Mouse (Mus musculus): Measurements from ENCODE around the gene Ddb2.

Ddb2 gene

GRCm38 (mm10) chr2:91255661-91256150, 18.9 kb upstream of the Ddb2 start, which contains the start of gene Pacsin3:
Gene Pacsin3, plus strand, starts transcription at chr2:91255954.
- WGBS: 7% methylated on average over 27 of the region's 27 CpGs

DNA sequence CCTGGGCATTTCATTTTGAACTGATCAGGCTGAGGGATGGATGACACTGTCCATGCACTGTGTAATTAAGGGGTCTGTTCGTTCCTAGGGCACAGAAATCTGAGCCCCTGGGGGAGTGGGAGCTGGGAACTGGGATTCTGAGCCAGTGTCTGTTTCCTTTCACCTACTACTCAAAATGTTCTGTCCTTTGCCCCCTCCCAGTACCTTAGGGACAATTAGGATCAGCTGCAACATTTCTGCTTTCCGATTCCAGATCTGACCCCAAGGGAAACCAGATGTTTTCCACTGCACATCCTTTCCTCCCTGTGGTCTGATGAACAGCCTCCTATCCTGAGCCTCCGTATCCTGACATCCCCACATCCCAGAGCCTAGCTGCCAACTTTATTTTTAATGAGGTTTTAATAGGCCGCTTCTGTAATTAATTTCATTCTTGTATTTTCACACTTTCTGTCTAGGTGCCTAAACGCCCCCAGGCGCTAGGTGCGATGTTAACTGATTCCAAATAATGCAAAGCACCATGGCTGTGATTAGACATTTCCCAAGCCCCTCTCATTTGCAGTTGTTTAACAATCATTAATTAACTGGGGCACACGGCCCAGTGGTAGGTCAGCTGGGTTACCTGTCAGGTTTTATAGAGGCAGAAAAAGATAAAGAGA, 18.1 kb upstream of the Ddb2 start:
- WGBS: 54% methylated on average over 8 of the region's 8 CpGs

- WGBS: 72% methylated on average over 4 of the region's 4 CpGs
These were observed 15.7 kb upstream of the Ddb2 start for GRCm38 (mm10) chr2:91252512-91252911.

- WGBS: 81% methylated on average over 4 of the region's 4 CpGs
These were observed 15.2 kb upstream of the Ddb2 start for GRCm38 (mm10) chr2:91252001-91252400.

DNA sequence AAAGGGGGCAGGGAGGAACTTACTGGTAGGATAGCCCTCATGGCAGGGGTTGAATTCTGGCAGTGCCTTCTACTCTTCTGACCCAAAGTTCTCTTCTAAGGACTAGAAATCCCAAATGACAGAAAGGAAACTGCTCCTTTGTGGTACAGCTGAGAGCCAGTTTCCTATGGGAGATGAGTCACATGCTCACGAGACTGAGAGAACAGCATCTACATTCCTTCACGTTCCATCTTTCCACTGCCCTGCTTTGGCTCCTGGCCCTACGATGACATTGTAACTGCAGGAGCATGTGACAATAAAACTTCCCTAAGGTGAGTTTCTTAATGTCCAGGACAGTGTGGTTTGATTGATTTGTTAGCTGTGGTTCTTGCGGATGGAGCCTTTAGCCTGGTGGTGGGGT, 11.6 kb upstream of the Ddb2 start:
- WGBS: 88% methylated on average over 4 of the region's 4 CpGs

- 87% methylated on average over 5 of the region's 5 CpGs for WGBS
These were observed 7.9 kb upstream of the Ddb2 start for GRCm38 (mm10) chr2:91244557-91245228.

- 24% methylated on average over 3 of the region's 3 CpGs for WGBS
These were observed 6.6 kb upstream of the Ddb2 start for GRCm38 (mm10) chr2:91243416-91243815.

DNA sequence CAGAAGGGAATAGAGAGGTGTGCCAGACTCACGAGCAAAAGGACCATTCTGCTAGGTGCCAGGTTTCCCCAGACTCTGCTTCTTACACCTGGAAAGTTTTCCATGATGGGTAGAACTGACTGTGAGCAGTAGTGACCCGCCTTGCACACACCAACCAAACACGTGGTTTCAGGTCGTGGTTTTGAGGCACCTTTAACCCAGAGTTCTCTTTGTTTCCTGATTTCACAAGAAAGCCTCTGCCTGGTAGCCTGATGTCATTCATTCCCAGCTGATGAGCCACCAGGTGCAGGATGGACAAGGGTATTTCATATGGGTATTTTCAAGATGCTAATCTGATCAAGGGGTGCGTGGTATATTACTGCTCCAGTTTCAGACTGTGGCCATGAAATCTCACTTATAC, 5.8 kb upstream of the Ddb2 start:
- 85% methylated on average over 5 of the region's 5 CpGs for WGBS

GRCm38 (mm10) chr2:91237511-91238080, 814 bp upstream of the Ddb2 start:
- WGBS: 21% methylated on average over 4 of the region's 4 CpGs

- WGBS: 41% methylated on average over 2 of the region's 2 CpGs
These were observed 7.0 kb downstream of the Ddb2 start for GRCm38 (mm10) chr2:91229735-91230134.

- 71% methylated on average over 2 of the region's 2 CpGs for WGBS
These were observed 13.2 kb downstream of the Ddb2 start for GRCm38 (mm10) chr2:91223614-91224013.

- WGBS: 95% methylated on average over 3 of the region's 3 CpGs
These were observed 16.3 kb downstream of the Ddb2 start for GRCm38 (mm10) chr2:91220501-91220900.

DNA sequence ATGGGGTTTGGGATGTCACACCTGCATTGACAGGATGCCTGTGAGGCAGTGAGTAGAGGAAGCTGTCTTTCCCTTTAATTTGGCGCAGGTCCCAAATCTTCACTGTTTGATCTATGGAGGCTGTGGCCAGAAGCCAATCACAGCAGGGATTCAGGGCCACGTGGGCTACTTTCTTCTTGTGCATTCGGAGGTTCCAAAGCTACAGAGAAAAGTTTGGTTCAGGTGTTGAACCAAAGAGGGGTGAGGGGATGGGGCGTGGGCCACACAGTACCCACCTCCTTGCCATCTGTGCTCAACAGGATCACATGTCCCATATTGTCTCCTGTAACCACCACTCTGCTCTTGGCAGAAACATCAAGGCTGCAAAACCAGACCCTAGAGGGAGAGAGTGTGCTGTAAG, 19.8 kb downstream of the Ddb2 start:
- WGBS: 35% methylated on average over 4 of the region's 4 CpGs

DNA sequence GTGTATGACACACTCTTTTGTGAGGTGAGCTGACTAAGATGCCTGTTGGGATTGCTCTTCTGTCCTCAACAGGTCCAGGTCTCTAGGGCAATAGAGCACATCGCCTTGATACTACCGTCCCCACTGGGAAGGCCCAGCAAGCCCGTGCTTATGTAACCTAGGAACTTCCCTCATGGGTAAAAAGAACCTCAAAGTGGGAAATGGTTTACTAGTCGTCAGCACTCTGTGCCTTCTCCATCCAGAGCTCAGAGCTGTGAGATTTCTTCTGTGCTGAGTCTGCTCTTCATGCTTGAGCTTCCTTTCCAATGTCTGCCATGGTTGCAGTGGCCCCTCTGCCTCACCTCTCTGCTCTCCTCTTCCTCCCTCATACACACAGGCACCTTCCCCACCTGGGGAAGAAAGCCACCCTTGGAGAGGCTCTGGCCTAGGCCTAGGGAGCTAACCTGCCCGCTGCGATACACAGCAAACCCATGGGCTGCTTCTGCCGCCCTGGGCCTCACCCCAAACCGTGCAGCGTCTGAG, 30.5 kb downstream of the Ddb2 start:
- 85% methylated on average over 9 of the region's 9 CpGs for WGBS

GRCm38 (mm10) chr2:91202972-91203656, 33.7 kb downstream of the Ddb2 start:
- 11% methylated on average over 20 of the region's 20 CpGs for WGBS

GRCm38 (mm10) chr2:91202222-91202971, 34.4 kb downstream of the Ddb2 start, which contains the start of the genes Nr1h3 and Acp2:
Gene Nr1h3, minus strand, starts transcription at chr2:91202834.
Gene Acp2, plus strand, starts transcription at chr2:91202885.
- 1% methylated on average over 28 of the region's 28 CpGs for WGBS

DNA sequence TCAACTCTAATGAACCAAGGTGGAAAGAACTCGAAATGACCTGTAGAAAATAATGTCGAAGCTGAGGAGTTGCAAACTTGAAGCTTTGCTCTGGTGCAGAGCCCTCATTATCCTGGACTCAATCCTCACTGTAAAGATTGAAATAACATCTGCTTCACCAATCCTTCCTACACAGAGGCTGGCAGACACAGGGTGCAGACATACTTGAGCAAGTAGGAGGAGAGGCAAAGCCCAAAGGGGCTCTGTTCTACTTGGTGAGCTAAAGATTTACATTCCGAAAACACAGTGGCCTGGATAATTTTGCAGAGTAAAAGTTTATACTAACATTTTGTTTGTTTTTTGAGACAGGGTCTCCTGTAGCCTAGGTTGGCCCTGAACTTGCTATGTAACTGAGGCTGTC, 37.9 kb downstream of the Ddb2 start:
- 64% methylated on average over 3 of the region's 3 CpGs for WGBS

- 28% methylated on average over 3 of the region's 3 CpGs for WGBS
These were observed 40.2 kb downstream of the Ddb2 start for GRCm38 (mm10) chr2:91196577-91197001.

DNA sequence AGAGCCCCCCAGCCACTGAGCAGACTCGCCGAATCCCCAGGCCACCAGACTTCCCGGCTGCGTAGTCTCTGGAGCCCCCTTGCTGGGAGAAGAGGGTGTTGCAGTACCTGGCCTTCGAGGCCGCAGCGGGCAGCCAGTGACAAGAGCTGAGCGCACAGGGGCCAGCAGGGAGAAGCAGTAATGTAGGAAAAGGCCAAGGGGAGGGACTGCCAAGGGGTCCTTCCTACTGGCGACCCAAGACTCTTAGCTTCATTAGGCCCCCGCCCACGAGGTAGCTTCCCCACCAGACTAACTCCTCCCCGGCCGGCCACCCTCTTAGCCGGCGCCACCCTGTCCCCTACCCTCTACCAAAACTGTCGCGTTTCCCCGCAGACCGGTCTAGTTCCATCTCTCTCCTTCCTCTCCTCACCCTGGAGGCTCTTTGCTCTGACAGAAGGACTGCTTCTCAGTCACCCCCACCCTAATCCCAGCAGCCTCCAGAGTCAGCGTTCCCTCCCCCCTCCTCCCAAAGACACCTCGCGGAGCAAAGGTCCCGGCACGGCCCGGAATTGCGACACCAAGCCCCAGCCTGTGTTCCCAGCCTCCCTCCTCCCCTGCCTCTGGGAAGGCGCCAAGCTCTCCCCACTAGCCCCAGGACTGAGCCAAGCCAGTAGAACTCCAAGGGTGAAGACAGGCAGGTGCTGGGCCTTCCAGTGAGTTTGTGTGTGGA, 42.0 kb downstream of the Ddb2 start:
- WGBS: 14% methylated on average over 27 of the region's 27 CpGs

DNA sequence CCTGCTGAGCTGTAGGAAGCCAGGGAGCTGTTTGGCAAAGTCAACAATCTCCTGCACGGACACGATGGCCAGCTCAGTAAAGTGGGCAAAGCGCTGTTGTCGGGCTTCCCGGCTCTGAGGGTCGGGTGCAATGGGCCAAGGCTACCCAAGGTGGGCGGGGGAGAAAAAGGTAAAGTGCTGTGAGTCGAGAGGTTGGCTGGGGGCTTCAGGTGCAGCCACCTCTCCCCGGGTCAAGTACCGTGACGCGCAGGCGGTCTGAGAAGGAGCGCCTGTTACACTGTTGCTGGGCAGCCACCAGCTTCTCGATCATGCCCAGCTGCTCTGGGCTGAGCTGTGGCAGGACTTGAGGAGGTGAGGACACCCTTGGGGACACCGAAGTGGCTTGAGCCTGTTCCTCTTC, 46.3 kb downstream of the Ddb2 start:
- WGBS: 90% methylated on average over 16 of the region's 16 CpGs

- 34% methylated on average over 4 of the region's 4 CpGs for WGBS
These were observed 49.4 kb downstream of the Ddb2 start for GRCm38 (mm10) chr2:91187431-91187830.

Data from cerebral cortex, adult 2 months (tissue).